Comparison of ENCODE assay signal across 21 mouse cellular contexts in the genomic region with DNA sequence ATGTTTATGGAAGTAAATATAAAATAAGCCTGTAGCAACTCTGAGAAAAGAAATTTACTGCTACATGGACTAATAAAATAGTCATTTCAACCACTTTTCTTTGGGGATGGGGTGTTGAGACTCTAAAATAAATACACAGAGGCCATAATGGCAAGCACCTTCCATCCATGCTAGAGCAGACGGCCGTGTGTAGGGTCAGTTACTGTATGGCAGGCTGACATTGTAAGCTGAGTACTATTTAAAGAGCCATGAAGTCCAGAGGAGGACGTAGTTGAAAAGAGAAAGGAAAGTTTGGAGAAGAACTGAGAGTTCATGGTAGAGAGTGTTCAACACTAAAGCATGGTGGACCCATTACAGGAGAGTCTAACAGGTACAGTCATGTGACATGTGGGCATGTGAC.
A peak's percentile ranks its signal among the peaks of the same experiment; 100 is the strongest.
DNase-seq lines count a peak whose midpoint lies in the region; ATAC-seq and TF ChIP-seq lines count a peak whose summit lies in the region.
"Had no signal": no experiment of that assay in that cellular context is flagged by ENCODE, and none has a peak within 500 bp of the region (broad histone marks: within the 10 kb centered on the region; RNA-seq: fewer than 3 reads in every experiment).

No protein-coding gene starts in this region.

- H3K4me3 ChIP-seq in kidney, embryonic 15.5 days (replicated peaks), result no peak overlapping the region
- H3K4me3 ChIP-seq in kidney, postnatal 0 days (replicated peaks; ENCODE audit: low read depth, low read length), result no peak overlapping the region
- H3K4me3 ChIP-seq: embryonic facial prominence, embryonic 10.5 days; embryonic facial prominence, embryonic 12.5 days; forebrain, embryonic 13.5 days; forebrain, embryonic 15.5 days had no signal

- no peak overlapping the region for H3K4me2 ChIP-seq in kidney, embryonic 15.5 days
- H3K4me2 ChIP-seq in kidney, postnatal 0 days (ENCODE audit: low read length), result no peak overlapping the region
- H3K4me2 ChIP-seq: embryonic facial prominence, embryonic 12.5 days; forebrain, embryonic 13.5 days; forebrain, embryonic 15.5 days had no signal

- no peaks in the 10 kb centered on the region for H3K4me1 ChIP-seq in kidney, embryonic 15.5 days
- H3K4me1 ChIP-seq in kidney, postnatal 0 days (replicated peaks; ENCODE audit: insufficient read depth, low read length), result no peaks in the 10 kb centered on the region
- H3K4me1 ChIP-seq: embryonic facial prominence, embryonic 10.5 days; embryonic facial prominence, embryonic 12.5 days; forebrain, embryonic 13.5 days; forebrain, embryonic 15.5 days had no signal

- TF ChIP-seq CTCF in kidney, postnatal 0 days (IDR thresholded peaks at IDR 0.05; ENCODE audit: low read depth), result no peak

- 51% methylated on average over 3 of the region's 3 CpGs for WGBS in kidney, embryonic 15.5 days
- WGBS in kidney, postnatal 0 days, result 54% methylated on average over 3 of the region's 3 CpGs

- no peaks in the 10 kb centered on the region for H3K36me3 ChIP-seq in kidney, embryonic 15.5 days
- no peaks in the 10 kb centered on the region for H3K36me3 ChIP-seq in kidney, postnatal 0 days (ENCODE audit: insufficient read depth, low read length)
- H3K36me3 ChIP-seq: embryonic facial prominence, embryonic 10.5 days; embryonic facial prominence, embryonic 12.5 days; forebrain, embryonic 15.5 days; G1E had no signal

- DNase-seq in kidney, postnatal 10 days, result no peak
- peak; percentile 87 for DNase-seq in kidney, postnatal 0 days (ENCODE audit: low spot score)
- DNase-seq in kidney, postnatal 14 days, result no peak
- no peak for DNase-seq in left cerebral cortex, adult 8-10 months (ENCODE audit: low spot score in 2 of 2)
- DNase-seq: adrenal gland, adult 8-10 months; adrenal gland, postnatal 14 days; adrenal gland, postnatal 36 days; cerebellum, adult 11-12 months; cerebellum, adult 2 months; cerebellum, adult 9-10 months; cerebellum, postnatal 10 days; cerebellum, postnatal 25 days; forebrain, postnatal 0 days had no signal

- no peak overlapping the region for H3K9ac ChIP-seq in kidney, embryonic 15.5 days
- no peak overlapping the region for H3K9ac ChIP-seq in kidney, postnatal 0 days (ENCODE audit: low read depth, low read length)
- H3K9ac ChIP-seq: embryonic facial prominence, embryonic 12.5 days; forebrain, embryonic 13.5 days; forebrain, embryonic 15.5 days; forebrain, postnatal 0 days had no signal

- H3K27me3 ChIP-seq in kidney, embryonic 15.5 days, result no peaks in the 10 kb centered on the region
- no peaks in the 10 kb centered on the region for H3K27me3 ChIP-seq in kidney, postnatal 0 days (ENCODE audit: insufficient read depth, low read length)
- H3K27me3 ChIP-seq: embryonic facial prominence, embryonic 12.5 days; forebrain, embryonic 13.5 days; forebrain, embryonic 15.5 days had no signal

- H3K9me3 ChIP-seq in kidney, embryonic 15.5 days (replicated peaks), result no peaks in the 10 kb centered on the region
- H3K9me3 ChIP-seq in kidney, postnatal 0 days (replicated peaks; ENCODE audit: low read length), result no peaks in the 10 kb centered on the region
- H3K9me3 ChIP-seq: embryonic facial prominence, embryonic 10.5 days; embryonic facial prominence, embryonic 12.5 days; forebrain, embryonic 13.5 days; forebrain, embryonic 15.5 days had no signal

- H3K27ac ChIP-seq in kidney, embryonic 15.5 days, result no peak overlapping the region
- no peak overlapping the region for H3K27ac ChIP-seq in kidney, postnatal 0 days
- H3K27ac ChIP-seq: embryonic facial prominence, embryonic 10.5 days; embryonic facial prominence, embryonic 12.5 days; forebrain, embryonic 13.5 days; forebrain, embryonic 15.5 days had no signal

- ATAC-seq in kidney, embryonic 15.5 days (replicated peaks; ENCODE audit: low FRiP score), result peak; percentile 83
- no peak for ATAC-seq in kidney, postnatal 0 days (replicated peaks; ENCODE audit: low FRiP score, low read depth)
- ATAC-seq: activated CD4-positive, CD25-positive, alpha-beta regulatory T cell, adult 4 months; forebrain, embryonic 13.5 days; forebrain, embryonic 15.5 days; forebrain, postnatal 0 days; Patski had no signal
